Mouse (Mus musculus) ZHBTc4 (cell line): Measurements from ENCODE around the gene Slc24a1.
"Not testable (repeated sequence)": the region's sequence is repeated elsewhere in the genome, so short reads cannot be mapped to it uniquely, and the experiment has no call there.

Source experiments
- DNase-seq: peaks from one replicate; pipeline ENCODE4 v3.0.0-alpha.2; 2011; ENCODE audit warnings: low read depth, low spot score

Slc24a1 gene

GRCm38 (mm10) chr9:64951161-64951657, at the start of gene Slc24a1:
TSS of gene Slc24a1 (minus strand) at chr9:64951607.
- peak; percentile 72 for DNase-seq

GRCm38 (mm10) chr9:64995464-64995863, 44.1 kb upstream of the Slc24a1 start:
- not testable (repeated sequence) for DNase-seq

GRCm38 (mm10) chr9:64990291-64990690, 38.9 kb upstream of the Slc24a1 start:
- no peak for DNase-seq

- no peak for DNase-seq
These were observed 37.0 kb upstream of the Slc24a1 start for GRCm38 (mm10) chr9:64988443-64988842.

- DNase-seq = no peak
These were observed 36.2 kb upstream of the Slc24a1 start for GRCm38 (mm10) chr9:64987651-64988050.

GRCm38 (mm10) chr9:64985807-64986206, 34.4 kb upstream of the Slc24a1 start:
- no peak for DNase-seq

- no peak for DNase-seq
These were observed 33.8 kb upstream of the Slc24a1 start for GRCm38 (mm10) chr9:64985037-64985794.

- DNase-seq = no peak
These were observed 30.5 kb upstream of the Slc24a1 start for GRCm38 (mm10) chr9:64981904-64982303.

GRCm38 (mm10) chr9:64980548-64980947, 29.1 kb upstream of the Slc24a1 start:
- no peak for DNase-seq

GRCm38 (mm10) chr9:64960978-64961320, 9.5 kb upstream of the Slc24a1 start:
- no peak for DNase-seq

- DNase-seq = peak; percentile 98
These were observed 8.9 kb upstream of the Slc24a1 start, which contains the start of gene Ints14 for GRCm38 (mm10) chr9:64960117-64960977. TSS of gene Ints14 (plus strand) at chr9:64960905.

GRCm38 (mm10) chr9:64957276-64957675, 5.9 kb upstream of the Slc24a1 start:
- DNase-seq = no peak

- peak; percentile 66 for DNase-seq
These were observed 4.9 kb upstream of the Slc24a1 start for GRCm38 (mm10) chr9:64956337-64956736.

GRCm38 (mm10) chr9:64953190-64953589, 1.8 kb upstream of the Slc24a1 start:
- no peak for DNase-seq

- no peak for DNase-seq
These were observed 648 bp upstream of the Slc24a1 start for GRCm38 (mm10) chr9:64952055-64952454.

GRCm38 (mm10) chr9:64947483-64948095, 3.8 kb downstream of the Slc24a1 start:
- peak; percentile 34 for DNase-seq

- DNase-seq = no peak
These were observed 7.4 kb downstream of the Slc24a1 start for GRCm38 (mm10) chr9:64943997-64944396.

- DNase-seq = no peak
These were observed 9.8 kb downstream of the Slc24a1 start for GRCm38 (mm10) chr9:64941650-64942049.

- DNase-seq = no peak
These were observed 10.6 kb downstream of the Slc24a1 start for GRCm38 (mm10) chr9:64940731-64941346.

GRCm38 (mm10) chr9:64939790-64940189, 11.6 kb downstream of the Slc24a1 start:
- DNase-seq = no peak

GRCm38 (mm10) chr9:64939281-64939680, 12.1 kb downstream of the Slc24a1 start:
- no peak for DNase-seq

- DNase-seq = no peak
These were observed 12.9 kb downstream of the Slc24a1 start for GRCm38 (mm10) chr9:64938535-64938934.
